Mouse (Mus musculus) heart, adult 2 months (tissue): ENCODE measurements around the gene Fnbp1. TPM values are rescaled to one million over a fixed set of nuclear protein-coding genes. Genes with fewer than 3 reads are reported as not detected.

Experiments
- DNase-seq, 2 experiments: peaks; one replicate each; pipeline ENCODE4 v3.0.0; 2021
- H3K27ac ChIP-seq: fragments of 200-600 bp; 2 replicates; pipeline ENCODE4 v1.8.1; 2022
- H3K27me3 ChIP-seq: fragments of 200-500 bp; 2 replicates; pipeline ENCODE4 v1.6.1; 2012; ENCODE audit warnings: mild to moderate bottlenecking, low read length, inconsistent platforms, mixed read lengths; ENCODE audit not compliant: control insufficient read depth, insufficient read depth
- H3K36me3 ChIP-seq: fragments of 200-500 bp; 2 replicates; pipeline ENCODE4 v1.6.1; 2012; ENCODE audit warnings: low read length, inconsistent platforms; ENCODE audit not compliant: control insufficient read depth, insufficient read depth
- H3K4me1 ChIP-seq: fragments of 200-500 bp; 2 replicates; pipeline ENCODE4 v1.6.1; 2011; ENCODE audit warnings: low read length; ENCODE audit not compliant: control insufficient read depth, insufficient read depth
- H3K4me3 ChIP-seq: fragments of 200-600 bp; 2 replicates; pipeline ENCODE4 v1.8.1; 2022
- H3K79me2 ChIP-seq: fragments of 200-500 bp; replicated peaks from 2 replicates; pipeline ENCODE4 v1.6.1; 2012; ENCODE audit warnings: mild to moderate bottlenecking, inconsistent platforms, low read length, moderate library complexity, mixed read lengths; ENCODE audit not compliant: control insufficient read depth, insufficient read depth
- H3K9ac ChIP-seq: fragments of 200-500 bp; 2 replicates; pipeline ENCODE4 v1.6.1; 2012; ENCODE audit warnings: low read depth, mild to moderate bottlenecking, control low read depth, inconsistent platforms, low read length, mixed read lengths
- CTCF ChIP-seq: fragments of 200-600 bp; IDR thresholded peaks from 2 replicates; pipeline ENCODE4 v1.8.1; 2022; ENCODE audit warnings: antibody characterized with exemption, mild to moderate bottlenecking, moderate library complexity
- EP300 ChIP-seq: fragments of 200-500 bp; IDR thresholded peaks from 2 replicates; pipeline ENCODE4 v1.6.1; 2011; ENCODE audit warnings: low read depth, low read length, control low read depth; ENCODE audit not compliant: insufficient read depth
- POLR2A ChIP-seq: fragments of 200-500 bp; IDR thresholded peaks from 2 replicates; pipeline ENCODE4 v1.6.1; 2011; ENCODE audit warnings: mild to moderate bottlenecking, low read depth, low read length, control low read depth; ENCODE audit not compliant: insufficient read depth
- WGBS: fragments of 180-500 bp; shearing (Covaris S2); methylation state at CpG from one replicate; pipeline ENCODE4 v1.1.7; 2018; 5-methylcytosine and 5-hydroxymethylcytosine counted together
- intact Hi-C: fragments of 180-260 bp; cut with DNase I; formaldehyde crosslinking; loops from one replicate; pipeline ENCODE4 v1.15.1; 2025
- polyA plus RNA-seq: library from polyadenylated mRNA; depleted of rRNA; stranded (reverse); fragments of >200 nt; gene quantifications from 2 replicates; pipeline ENCODE4 v1.2.3, GENCODE M21; 2012
- total RNA-seq, 2 experiments: library from RNA; stranded (reverse); gene quantifications; 2 replicates each; pipeline ENCODE4 v1.2.3; 2021

Gene Fnbp1
- total and polyA plus RNA-seq, 3 experiments: 40.3 to 53.6 (median 49.0) TPM

DNA sequence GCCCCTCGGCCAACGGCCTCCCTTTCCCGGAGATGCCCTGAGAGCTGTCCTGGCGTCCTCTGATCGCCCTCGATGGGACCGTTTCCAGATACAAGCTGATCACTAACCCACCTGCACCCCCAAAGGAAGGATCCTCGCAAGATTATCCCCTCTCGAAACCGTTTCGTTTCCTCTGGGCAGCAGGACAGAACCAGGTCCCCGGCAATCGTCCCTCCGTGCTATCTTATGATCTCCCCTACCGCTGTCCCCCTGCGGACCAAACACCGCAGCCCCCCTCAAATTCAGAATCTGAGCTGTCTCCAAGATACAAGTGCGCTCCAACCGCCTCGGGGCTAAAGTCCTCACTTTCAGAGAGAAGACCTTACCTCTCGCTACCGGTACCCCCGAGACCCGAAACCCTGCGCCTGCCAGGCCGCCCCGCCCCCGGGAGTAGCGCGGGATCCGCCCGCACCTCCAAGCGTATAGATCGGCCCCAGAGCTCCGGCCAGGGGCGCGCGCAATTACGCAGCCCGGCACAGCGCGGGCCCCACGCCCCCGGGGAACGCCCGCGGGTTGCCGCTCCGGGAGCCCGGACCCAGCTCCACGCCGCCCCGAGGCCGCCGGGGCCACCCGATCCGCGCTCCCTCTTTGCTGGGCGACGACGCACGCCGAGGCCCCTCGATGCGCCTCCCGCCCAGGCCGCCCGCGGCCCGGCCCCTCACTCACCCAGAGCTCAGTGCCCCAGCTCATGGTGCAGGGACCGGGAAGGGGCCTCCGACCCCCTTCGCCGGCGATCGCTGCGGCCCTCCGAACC is 538 bp downstream of the Fnbp1 start:
- no peaks in the 10 kb centered on the region for H3K27me3 ChIP-seq
- peak overlapping the region; percentile 89 for H3K27ac ChIP-seq
- WGBS: under 1% methylated on average over 68 of the region's 78 CpGs
- H3K79me2 ChIP-seq: peaks cover 6% of the 10 kb centered on the region; the same call in 1 of the 2 replicates
- peak overlapping the region; percentile 98 for H3K4me3 ChIP-seq
- peak overlapping the region; percentile 95 for H3K9ac ChIP-seq
- peaks cover 6% of the 10 kb centered on the region for H3K4me1 ChIP-seq
- intact Hi-C loops: loop anchor here (2.0 to 5.0 kb wide), 2 partner anchors 34 to 52 kb away; no protein-coding TSS in a partner anchor
- peak; percentile 52 to 68 for DNase-seq
- TF ChIP-seq POLR2A (no peak), CTCF (no peak), EP300 (no peak)
- H3K36me3 ChIP-seq: no peaks in the 10 kb centered on the region

DNA sequence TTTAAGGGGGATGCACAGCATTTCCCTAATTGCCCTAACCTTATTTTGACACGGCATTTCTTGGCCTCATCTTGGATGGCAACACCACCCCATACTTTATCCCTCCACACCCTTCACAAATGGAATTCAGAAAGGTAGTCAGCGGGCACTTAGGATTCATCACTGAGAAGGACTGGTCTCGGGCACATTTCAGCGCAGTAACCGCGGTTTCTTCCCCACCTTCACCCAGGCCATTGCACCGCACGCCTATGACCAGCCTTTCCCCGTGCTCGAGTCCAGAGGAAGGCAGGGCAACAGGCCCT is 1.1 kb downstream of the Fnbp1 start:
- WGBS: 6% methylated on average over 10 of the region's 10 CpGs
- peak overlapping the region; percentile 98 for H3K4me3 ChIP-seq
- no peaks in the 10 kb centered on the region for H3K36me3 ChIP-seq
- H3K27ac ChIP-seq: peak overlapping the region; percentile 89
- peak overlapping the region; percentile 95 for H3K9ac ChIP-seq
- no peaks in the 10 kb centered on the region for H3K27me3 ChIP-seq
- DNase-seq: no peak
- no peak for TF ChIP-seq EP300
- TF ChIP-seq CTCF: no peak
- TF ChIP-seq POLR2A: no peak
- peaks cover 8% of the 10 kb centered on the region for H3K4me1 ChIP-seq
- peaks cover 6% of the 10 kb centered on the region; the same call in 1 of the 2 replicates for H3K79me2 ChIP-seq
- intact Hi-C loops: loop anchor here (2.0 to 5.0 kb wide), 2 partner anchors 33 to 52 kb away; no protein-coding TSS in a partner anchor

DNA sequence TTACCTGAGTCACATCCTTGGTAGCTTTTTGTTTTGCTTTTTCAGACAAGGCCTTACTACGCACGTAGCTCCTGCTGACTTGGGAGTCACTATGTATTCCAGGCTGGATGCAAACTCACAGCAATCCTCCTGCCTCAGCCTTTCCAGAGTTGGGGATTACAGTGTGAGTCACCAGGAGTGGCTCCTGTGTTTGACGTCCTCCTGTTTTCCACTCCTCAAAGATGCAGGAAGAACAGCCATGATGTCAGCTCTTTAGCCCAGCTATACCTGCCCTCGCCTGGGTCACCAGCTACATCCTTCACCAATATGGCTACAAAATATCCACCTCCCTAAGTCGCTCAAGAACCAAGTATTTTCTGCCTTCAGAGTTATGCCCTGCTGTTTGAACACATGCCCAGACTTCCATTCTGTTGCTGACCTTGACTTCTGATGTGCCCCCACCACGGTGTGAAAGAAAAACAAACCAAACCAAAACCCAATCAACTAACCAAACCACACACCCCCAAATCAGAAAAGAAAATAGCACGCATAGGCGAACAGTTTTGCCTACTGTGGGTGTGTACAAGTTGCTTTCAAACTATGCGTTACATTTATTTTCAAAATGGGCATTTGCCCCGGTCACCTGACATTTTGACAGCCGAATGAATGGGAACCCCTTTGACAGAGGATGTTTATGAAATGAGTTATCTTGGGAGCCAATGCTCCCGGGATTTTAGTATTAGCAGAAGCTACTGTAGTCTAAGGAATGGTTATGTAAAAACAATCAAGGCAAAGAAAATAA is 1.6 kb downstream of the Fnbp1 start:
- Histone ChIP-seq H3K9ac (no peak overlapping the region; the same call in 1 of the 2 replicates), H3K4me1 (peaks cover 13% of the 10 kb centered on the region), H3K36me3 (no peaks in the 10 kb centered on the region), H3K27ac (no peak overlapping the region), H3K4me3 (peak overlapping the region; percentile 98), H3K79me2 (peaks cover 6% of the 10 kb centered on the region; the same call in 1 of the 2 replicates), H3K27me3 (no peaks in the 10 kb centered on the region)
- 61% methylated on average over 12 of the region's 12 CpGs for WGBS
- intact Hi-C loops: loop anchor here (2.0 to 5.0 kb wide), 2 partner anchors 33 to 51 kb away; no protein-coding TSS in a partner anchor
- TF ChIP-seq EP300 (no peak), CTCF (no peak), POLR2A (no peak)
- DNase-seq: no peak

DNA sequence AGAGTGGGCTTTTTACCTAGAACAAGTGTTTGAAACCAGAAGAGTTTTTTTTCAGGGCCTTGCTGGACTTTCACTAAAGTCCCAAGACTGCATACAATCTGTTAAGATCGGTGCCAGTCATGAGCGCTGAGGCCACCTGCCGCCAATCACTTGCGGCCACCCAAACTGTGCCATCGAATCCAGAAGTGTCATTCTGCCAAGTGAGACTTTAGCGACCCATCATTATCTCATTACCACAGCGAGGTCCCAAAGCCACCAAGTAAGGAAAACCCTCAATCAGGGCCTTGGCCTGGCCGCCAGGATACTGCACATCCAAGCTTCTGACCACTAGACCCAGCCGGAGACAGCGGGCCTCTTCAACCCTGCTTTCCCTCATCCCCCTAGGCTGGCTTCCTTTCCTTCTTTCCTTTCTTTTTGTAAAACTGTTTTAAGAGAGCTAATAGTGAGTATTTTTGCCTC is 2.6 kb downstream of the Fnbp1 start:
- H3K4me3 ChIP-seq: no peak overlapping the region
- peaks cover 14% of the 10 kb centered on the region for H3K4me1 ChIP-seq
- TF ChIP-seq EP300 (no peak), CTCF (no peak), POLR2A (no peak)
- no peak overlapping the region for H3K27ac ChIP-seq
- no peaks in the 10 kb centered on the region for H3K27me3 ChIP-seq
- peaks cover 6% of the 10 kb centered on the region; the same call in 1 of the 2 replicates for H3K79me2 ChIP-seq
- no peaks in the 10 kb centered on the region for H3K36me3 ChIP-seq
- intact Hi-C loops: no loop called here
- DNase-seq: no peak
- no peak overlapping the region for H3K9ac ChIP-seq
- WGBS: 76% methylated on average over 10 of the region's 10 CpGs

DNA sequence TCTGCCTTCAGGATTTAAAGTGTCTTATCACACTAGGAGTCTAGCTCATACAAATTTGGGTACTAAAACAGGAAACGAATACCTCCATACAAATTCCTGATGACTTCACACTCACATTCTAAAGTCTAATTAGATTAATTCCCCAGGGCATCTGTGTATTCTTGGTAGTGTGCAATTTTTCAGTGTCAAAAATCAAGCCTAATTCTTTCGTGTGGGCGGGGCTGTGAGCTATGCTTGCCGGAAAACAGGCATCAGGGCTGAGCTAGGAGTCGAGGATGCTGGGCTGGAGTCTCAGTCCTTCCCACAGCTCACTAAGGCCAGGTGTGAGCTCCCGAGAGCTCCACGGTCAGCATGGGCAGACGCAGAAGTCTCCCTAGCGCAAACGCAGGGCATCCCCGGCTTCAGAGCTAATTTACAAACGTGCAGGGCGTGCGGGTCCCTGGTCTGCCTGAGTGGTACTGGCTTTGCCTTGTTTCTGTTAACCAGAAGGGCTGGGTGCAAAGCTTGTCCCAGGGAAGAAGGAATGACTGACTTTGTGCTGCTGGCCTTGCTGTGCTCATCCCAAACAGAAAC is 4.7 kb downstream of the Fnbp1 start:
- intact Hi-C loops: no loop called here
- no peak for DNase-seq
- Histone ChIP-seq H3K27ac (no peak overlapping the region), H3K79me2 (peaks cover 6% of the 10 kb centered on the region; the same call in 1 of the 2 replicates), H3K27me3 (no peaks in the 10 kb centered on the region), H3K4me1 (peaks cover 17% of the 10 kb centered on the region), H3K36me3 (no peaks in the 10 kb centered on the region), H3K9ac (no peak overlapping the region), H3K4me3 (no peak overlapping the region)
- TF ChIP-seq CTCF (no peak), POLR2A (no peak), EP300 (no peak)
- WGBS: 73% methylated on average over 14 of the region's 14 CpGs
